Mouse (Mus musculus): ENCODE measurements around the gene Uba1.

Gene Uba1

DNA sequence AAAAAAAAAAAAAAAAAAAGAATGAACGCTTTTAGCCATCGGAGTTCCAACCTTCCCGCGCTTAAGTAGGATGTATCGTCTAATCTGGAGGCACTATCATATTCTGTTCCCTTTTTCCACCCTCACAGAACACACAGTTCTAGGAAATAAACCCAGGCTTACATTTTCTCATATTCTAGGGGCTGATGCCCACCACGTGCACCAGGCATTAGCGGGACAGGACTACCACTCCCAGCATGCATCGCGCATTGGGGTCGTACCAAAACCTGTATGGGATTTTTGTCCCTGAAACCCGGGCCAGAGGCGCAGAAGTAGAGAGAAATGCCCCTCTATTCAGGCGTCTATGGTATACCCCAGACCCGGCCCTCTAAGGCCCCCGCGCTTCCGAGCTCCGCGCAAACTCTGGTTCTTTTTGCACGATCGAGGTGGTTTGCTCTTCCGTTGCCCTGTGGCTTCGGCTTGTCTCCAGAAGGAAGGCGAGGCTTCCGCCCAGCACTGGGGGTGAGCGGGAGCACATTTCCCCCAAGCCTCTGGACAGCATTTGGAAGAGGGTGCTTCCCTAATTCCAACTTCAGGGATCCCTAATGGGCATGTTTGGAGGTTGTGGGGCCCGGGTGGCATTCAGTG lies at the start of gene Uba1:
TSS of gene Uba1 (plus strand) at position 301 of the 627 bp plus-strand sequence.
- peak; percentile 58 for DNase-seq (ENCODE audit: extremely low spot score, low read depth, low spot score)

DNA sequence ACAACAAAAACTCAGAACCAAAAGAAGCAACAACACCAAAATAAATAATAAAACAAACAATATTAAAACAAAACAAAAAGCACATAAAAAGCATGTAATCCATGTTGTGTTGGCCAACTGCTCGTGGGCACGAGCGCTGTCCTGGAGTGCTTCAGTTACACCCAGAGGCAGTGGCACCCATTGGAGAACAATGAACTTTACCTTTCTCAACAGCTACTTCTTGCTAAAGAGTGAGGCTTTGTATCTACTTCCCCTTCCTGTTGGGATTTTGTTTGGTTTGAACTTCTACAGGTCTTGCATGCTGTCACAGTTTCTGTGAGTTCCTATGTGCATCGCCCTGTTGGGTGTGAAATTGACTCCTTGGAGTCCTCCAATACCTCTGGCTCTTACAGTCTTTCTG lies 49.6 kb upstream of the Uba1 start:
- DNase-seq (ENCODE audit: extremely low spot score, low read depth, low spot score), result no peak

DNA sequence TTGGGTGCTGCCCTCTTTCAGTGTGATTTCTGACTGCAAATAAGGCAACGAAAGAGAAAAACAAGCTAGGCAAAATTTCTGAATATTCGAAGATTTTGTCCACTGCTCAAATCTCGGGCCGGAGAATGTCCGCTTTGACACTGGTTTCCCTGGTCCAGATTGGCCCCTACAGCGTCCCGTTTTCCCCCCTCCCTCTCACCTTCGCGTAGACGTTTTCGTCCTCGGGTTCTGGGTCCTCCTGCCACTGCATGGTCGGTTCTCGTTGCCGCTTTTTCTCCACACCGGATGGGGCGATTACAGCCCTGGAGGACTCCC lies 41.3 kb upstream of the Uba1 start:
- no peak for DNase-seq (ENCODE audit: extremely low spot score, low read depth, low spot score)

DNA sequence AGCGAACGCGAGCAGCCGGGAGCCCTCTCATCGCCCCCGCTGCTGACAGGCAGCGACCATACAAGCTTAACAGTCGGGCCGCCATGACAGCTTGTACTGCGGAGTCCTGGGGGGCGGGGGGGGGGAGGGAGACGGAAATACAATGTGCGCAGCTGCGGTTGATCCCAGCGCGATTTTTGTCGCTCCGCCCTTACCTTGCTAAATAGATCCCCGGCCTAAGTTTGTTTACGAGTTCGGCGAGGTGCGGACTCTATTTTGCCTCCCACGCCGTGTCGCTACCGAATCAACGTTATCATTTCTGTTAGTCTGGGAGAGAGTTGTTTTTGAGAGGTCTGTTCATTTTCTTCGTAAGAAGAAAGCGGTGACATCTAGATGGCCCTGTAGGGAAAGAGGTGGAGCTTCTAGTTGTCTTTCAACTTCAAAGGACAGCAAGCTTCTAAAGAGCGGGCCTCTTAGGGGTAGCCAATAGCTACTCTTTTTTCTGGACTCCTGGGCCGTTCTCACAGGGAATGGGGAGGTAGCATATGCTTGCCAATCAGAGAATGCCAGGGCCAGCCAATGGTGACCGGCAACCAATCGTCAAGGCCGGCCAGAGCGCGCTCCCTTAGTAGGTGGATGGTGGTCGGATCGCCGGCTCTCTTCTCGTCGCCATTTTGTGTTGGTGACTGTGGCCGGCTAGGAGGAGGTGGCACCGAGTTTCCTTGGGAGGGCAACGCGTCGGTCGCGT lies 40.8 kb upstream of the Uba1 start, which contains the start of the genes Rbm10 and Ndufb11:
TSS of gene Rbm10 (plus strand) at position 328 of the 727 bp plus-strand sequence.
TSS of gene Ndufb11 (minus strand) at position 444 of the 727 bp plus-strand sequence.
- peak; percentile 57 for DNase-seq (ENCODE audit: extremely low spot score, low read depth, low spot score)

DNA sequence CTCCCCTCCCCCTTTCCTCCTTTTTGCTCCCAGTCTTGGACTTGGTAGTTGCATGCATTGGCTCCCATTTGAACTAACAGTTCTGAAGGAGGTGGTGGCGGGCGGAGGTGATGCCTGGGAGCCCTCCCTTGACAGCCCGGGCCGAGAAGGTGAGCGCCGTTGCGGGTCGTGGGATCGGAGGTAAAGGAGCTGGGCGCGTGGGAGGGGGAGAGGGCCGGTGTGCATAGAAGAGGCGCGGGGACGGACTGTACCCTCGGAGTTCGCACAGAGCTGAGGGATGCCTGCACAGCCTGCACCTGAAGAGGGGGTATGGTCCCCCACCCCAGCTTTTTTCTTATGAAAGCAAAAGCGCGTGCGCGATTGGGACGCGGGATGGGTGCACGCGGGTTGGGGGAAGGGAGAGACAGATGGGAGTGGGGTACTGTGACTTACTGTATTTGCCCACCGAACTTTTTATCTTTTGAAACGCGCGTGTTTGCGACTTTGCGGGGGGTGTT lies 40.2 kb upstream of the Uba1 start:
- DNase-seq (ENCODE audit: extremely low spot score, low read depth, low spot score), result no peak

DNA sequence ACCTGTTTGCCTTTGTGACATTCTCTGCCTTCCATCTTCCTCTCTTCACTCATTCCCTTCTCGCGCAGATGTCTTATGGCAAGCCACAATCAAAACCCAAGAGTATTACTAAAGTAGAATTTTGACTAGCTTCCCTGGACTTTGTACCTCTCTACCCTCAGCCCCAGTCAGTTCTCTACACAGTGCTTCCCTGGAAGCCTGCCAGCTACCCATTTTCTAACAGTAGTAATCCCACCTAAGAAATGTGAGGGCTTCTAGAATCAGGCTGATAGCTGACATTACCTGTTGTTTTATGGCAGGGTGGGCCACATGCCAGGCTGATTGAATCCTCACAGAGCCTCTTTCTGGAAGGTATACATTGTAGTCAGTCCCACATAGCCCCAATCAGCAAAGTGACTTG lies 20.0 kb upstream of the Uba1 start:
- DNase-seq (ENCODE audit: extremely low spot score, low read depth, low spot score), result no peak

DNA sequence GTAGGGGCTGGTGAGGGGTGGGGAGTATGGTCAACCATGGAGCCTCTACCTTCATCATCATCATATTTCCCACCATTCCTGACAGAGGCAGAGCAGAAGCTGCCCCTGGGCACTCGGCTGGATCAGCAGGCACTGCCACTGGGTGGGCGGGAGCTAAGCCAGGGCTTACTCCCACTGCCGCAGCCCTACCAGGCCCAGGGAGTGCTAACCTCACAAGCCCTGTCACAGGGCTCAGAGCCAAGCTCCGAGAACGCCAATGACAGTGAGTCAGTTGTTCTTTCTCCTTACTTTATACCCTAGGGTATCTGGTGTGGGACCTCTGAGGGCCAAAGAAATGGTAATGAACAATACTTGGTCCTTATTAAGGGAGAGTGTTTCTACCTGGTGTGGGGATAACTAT lies 13.3 kb upstream of the Uba1 start:
- no peak for DNase-seq (ENCODE audit: extremely low spot score, low read depth, low spot score)

DNA sequence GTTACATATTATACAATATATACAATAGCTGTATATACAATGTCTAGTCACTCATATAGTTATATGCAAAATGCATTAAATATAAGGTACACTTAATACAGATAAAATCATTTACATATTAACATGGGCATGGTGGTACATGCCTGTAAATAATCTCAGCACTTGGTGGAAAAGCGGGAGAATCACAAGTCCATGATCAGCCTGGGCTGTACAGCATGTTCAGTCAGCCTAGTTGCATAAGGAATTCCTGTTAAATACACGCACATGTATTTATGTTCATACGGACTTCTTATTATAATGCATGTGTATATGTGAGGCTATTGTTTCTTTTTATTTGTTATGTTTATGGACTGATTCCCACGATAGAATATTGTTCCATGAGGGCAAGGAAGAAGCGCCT lies 533 bp upstream of the Uba1 start:
- no peak for DNase-seq (ENCODE audit: extremely low spot score, low read depth, low spot score)

DNA sequence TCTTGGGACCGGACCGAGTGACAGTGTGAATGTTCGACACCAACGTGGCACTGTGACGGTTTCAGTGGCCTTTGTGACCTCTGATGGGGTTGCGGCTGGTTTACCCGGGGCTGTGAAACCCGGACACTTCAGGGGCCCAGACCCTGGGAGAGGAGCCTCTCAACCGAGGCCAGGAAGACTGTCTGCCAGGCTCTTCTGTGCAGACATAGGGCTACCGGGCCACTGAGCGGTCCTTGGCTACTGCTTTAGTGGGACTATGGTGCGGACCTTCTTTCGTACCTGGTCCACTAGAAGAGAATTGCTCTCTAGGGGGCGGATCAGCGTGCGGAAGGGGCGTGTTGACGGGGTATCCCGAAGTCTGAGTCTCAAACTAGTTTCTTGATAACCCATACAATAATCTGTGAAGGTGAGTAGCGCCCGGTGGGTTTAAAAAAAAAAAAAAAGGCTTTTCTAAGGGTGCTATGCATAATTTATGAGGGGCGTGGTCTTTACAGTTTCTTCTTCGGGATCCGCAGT lies 823 bp downstream of the Uba1 start:
- DNase-seq (ENCODE audit: extremely low spot score, low read depth, low spot score), result no peak

DNA sequence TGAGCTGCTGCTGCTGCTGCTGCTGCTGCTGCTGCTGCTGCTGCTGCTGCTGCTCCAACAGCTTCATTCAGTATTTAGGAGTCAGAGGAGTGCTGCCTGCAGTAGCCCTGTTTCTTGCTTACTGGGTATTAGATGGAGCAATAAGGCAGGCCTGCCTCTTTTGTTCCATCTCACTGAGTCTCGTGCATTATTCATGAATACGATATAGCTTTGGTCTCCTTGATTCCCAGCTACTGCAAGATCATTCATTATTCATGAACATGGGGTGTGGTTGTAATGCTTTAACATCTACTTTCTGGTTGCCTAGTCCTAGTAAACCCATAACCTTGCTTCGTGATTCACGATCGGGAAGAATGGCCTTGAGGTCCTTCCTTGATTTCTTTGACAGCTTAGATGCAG lies 4.2 kb downstream of the Uba1 start:
- DNase-seq (ENCODE audit: extremely low spot score, low read depth, low spot score), result no peak

DNA sequence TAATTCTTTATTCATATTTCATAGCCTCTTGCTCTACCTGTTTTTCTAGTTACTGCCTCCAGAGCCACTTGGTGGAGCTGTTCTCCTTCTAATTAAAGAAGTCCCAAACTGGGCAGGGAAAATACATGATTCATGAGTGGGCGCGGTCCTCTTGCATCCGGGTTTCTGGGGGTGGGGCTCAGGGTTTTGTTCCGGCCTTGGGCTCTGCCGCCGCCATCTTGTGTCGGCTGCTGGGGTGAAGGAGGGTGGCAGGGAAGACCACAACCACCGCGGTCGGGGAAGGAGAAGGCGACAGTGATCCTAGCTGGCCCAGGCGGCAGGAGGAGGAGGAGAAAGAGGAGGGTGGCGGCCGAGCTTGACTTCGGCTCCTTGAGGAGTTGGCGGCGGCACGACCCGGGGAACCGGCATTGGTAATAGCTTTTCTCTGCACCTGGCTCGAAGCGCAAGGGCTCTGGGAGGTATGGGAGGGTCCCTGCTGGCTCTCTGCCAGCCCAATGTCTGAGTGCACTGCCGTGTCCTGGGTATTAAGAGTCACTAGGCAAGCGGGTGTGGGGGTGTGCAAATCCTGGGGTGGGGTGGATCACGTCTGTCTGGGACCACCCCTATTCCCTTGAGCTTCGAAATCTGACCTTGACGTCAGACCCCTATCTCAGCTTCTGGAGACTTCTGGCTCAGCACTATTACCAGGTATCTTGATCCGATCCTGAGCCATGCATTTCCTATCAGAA lies 4.8 kb downstream of the Uba1 start:
- DNase-seq (ENCODE audit: extremely low spot score, low read depth, low spot score), result peak; percentile 44

DNA sequence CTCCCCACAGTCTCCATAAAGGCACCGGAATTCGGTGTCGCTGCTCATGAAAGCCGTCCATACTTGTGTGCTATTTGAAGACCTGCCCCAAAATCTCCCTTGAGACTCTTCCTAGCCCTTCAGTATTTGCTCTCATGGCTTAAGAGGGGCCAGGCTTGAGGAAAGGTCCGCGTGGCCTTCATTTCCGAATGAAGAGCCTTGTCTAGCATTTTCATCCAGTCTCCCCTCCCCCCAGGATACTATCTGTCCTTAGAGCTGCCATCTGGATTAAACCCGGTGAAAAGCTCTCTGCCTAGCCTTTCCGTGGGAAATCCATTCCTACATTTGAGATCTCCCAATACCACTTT lies 5.3 kb downstream of the Uba1 start:
- DNase-seq (ENCODE audit: extremely low spot score, low read depth, low spot score), result no peak

DNA sequence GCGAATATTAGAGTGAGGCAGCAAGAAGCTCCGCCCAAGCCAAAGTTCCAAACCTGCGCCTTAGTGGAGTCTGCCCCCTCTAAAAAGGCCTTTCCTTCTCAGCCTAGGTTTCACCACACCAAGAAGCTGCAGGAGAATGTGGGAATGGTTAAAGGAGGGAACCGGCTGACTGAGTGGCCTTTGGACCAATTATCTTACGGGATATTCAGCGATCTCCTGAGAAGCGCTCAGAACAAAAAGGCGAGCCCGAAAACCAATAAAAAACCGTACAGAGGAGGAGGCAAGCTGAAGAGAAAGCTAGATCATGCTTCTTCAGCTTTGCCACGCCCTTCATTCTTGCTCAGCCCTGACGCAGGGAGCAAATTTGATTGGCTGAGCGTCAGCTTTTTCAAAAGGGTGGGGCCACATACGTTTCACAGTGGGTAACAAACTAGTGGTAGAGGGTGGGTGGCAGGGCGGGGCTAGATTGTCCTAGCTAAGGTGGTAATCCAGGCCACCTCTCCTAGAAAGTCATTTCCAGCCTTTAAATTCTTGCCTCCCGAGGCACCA lies 29.5 kb downstream of the Uba1 start, which contains the start of gene Cdk16:
TSS of gene Cdk16 (plus strand) at position 436 of the 549 bp plus-strand sequence.
- no peak for DNase-seq (ENCODE audit: extremely low spot score, low read depth, low spot score)

DNA sequence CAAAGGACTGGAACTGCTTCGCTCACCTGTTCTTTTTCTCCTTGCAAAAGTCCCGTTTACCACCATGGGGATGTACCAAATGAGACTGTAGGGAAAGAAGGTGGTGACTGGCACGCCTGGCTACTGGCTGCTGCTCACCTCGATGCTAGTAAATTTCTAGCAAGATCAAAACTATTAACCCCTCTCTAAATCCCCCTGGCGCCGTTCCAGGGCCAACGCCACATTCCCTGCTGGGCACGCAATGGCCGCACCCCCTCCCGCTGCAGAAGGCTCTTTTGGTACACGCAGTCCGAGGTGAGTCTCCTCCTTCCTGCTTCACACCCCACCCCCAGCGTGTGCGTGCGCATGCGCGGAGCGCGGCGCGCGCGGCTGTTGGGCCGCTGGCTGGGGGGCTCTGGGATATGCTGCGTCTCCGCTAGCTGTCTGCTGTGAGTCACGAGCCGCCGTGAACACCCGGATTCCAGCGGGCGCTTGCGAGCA lies 30.0 kb downstream of the Uba1 start:
- no peak for DNase-seq (ENCODE audit: extremely low spot score, low read depth, low spot score)

DNA sequence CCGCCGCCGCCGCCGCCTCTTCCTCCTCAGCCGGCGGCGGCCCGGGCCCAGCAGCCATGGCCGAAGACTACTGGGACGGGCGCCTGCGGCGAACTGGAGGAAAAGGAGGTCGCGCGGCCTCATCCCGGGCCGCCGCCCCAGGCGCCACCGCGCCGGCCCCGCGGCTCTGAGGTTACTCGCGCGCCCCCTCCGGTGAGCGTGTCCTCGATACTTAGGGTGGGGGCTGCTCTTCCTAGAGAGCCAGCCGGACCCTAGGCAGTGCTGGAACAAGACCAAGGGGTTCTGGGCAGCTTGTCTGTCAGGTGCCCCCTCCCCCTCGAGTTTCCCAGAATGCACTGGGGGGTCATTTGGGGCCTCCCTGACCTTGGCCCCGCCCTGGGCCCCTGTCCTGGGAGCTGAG lies 30.5 kb downstream of the Uba1 start:
- no peak for DNase-seq (ENCODE audit: extremely low spot score, low read depth, low spot score)

DNA sequence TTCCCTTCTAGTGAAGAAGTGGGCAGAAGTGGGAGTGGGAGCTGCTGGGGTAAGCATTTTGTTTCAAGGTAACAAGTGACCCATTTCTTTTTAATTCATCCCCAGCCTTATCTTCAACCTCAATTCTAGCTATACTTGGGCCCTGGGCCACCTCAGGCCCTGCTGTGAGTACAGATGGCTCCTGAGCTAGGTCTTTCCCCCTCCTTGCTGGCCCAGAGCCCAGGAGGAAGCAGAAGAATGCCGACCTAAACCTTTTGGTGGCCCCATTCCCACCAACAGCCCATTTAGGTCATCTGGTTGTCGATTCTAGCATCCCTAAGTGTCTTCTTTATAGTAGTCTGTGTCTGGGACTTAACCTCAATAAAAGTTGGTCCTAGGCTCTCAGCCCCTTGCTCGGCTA lies 33.4 kb downstream of the Uba1 start:
- DNase-seq (ENCODE audit: extremely low spot score, low read depth, low spot score), result no peak

DNA sequence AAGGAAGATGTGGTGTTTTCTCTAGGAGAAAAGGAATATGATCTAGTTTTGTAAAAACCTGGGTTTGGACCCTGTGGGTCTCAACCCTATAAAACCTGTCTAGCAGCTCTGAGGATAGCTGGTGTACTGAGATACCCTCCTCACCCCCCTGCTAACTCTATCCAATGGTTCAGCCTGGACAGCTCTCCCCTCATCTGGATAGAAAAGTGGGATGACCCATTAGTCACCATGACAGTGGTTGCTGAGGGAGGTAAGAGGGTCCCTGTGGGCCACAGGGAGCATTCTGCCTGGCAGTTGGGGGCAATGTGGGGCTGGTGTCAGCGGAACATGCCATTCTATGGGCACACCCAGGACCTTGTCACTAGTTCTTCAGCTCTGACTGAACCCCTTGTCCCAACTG lies 34.5 kb downstream of the Uba1 start:
- DNase-seq (ENCODE audit: extremely low spot score, low read depth, low spot score), result no peak

DNA sequence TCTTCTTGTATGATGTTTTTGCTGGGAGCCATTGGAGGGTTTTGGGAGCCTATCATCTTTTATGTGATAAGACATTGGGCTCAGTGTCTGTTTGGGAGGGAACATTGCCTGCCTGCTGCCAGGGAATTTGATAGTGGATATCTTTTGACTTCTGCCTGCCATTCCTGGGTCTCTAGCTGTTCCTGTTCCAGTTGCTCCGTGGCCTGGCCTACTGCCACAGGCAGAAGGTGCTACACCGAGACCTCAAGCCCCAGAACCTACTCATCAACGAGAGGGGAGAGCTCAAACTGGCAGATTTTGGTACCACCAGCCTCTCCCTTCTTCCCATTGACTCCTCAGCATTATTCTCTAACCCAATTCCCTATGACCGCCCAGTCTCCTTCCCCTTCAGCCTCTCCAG lies 37.7 kb downstream of the Uba1 start:
- DNase-seq (ENCODE audit: extremely low spot score, low read depth, low spot score), result no peak

DNA sequence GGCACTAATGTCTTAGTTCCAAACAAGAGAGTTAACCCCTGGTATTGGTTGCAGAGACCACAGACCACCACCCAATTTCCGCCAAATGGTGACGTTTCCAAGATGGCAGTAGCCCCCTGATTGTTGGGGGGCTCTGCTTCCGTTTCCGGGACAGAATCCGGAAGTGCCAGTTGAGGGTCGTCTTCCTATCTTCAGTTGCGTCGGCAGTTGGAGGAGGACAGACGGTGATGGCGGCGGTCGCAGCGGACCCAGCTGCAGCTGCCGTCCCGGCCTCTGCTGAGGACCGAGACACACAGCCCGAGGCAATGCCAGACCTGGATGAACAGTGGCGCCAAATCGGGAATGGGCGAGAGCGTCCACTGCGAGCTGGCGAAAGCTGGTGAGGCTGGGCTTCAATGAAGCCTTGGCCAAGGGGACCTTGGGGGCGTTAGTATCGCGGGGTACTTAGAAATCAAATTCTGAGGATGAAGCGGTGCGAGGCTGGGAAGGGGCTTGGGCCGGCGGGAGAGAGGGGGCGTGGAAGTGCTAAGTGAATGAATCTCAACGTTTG lies 45.7 kb downstream of the Uba1 start, which contains the start of gene Usp11:
TSS of gene Usp11 (plus strand) at position 166 of the 550 bp plus-strand sequence.
- no peak for DNase-seq (ENCODE audit: extremely low spot score, low read depth, low spot score)

DNA sequence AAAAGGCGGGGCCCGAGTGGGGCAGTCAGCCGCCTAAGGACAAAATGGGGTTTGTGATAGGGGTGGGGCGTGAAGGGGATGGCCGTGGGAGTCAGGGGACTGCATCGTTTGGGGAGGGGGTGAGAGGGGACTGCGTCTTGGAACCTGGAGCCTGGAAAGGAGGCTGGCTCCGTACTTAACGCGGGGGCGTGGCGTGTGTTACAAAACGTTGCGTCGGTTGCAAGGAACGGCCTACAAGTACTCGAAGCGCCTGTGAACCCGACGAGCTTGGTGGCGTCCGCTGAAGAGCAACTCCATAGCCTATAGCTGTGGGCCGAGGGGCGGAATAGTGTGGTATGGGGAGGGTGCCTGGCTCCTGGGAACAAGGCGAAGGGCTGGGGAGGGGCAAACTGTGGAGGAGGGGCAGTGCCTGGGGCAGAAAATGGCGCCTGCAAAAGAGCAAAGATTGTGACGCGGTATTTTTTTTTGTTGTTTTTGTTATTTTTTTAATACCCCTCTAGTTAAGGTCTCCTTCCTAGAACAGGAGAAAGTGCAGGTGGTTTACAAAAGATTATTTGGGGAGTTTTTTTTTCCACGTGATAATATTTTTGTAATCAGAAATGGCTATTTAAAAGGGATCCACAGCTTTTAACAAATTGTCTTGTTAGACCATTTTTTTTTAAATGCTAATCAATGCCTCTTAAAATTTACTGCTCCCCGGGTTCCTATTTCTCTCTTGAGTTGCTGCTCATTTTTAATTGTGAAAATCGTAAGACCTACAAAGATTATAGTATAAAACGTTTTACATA lies 46.4 kb downstream of the Uba1 start:
- no peak for DNase-seq (ENCODE audit: extremely low spot score, low read depth, low spot score)
